Mouse (Mus musculus) C2C12 (cell line): ENCODE measurements around the gene Rps6ka5.

Experiments used
- CEBPB ChIP-seq: IDR thresholded peaks from one replicate; pipeline ENCODE4 v1.6.1; 2011; ENCODE audit warnings: low read depth, mild to moderate bottlenecking, control low read depth, moderate library complexity
- CTCF ChIP-seq: IDR thresholded peaks from one replicate; pipeline ENCODE4 v1.5.1; 2011; ENCODE audit not compliant: control insufficient read depth, insufficient read depth, insufficient read length
- FOSL1 ChIP-seq: IDR thresholded peaks from one replicate; pipeline ENCODE4 v1.8.0; 2011; ENCODE audit warnings: mild to moderate bottlenecking, low read length; ENCODE audit not compliant: poor library complexity, insufficient read depth, severe bottlenecking
- MAX ChIP-seq: IDR thresholded peaks from one replicate; pipeline ENCODE4 v1.6.1; 2011; ENCODE audit warnings: mild to moderate bottlenecking, control low read depth
- MYOG ChIP-seq: IDR thresholded peaks from one replicate; pipeline ENCODE4 v1.6.1; 2011; ENCODE audit not compliant: control insufficient read depth, insufficient read length; ENCODE audit errors: extremely low read depth
- USF1 ChIP-seq: IDR thresholded peaks from one replicate; pipeline ENCODE4 v1.6.1; 2011; ENCODE audit warnings: low read depth, mild to moderate bottlenecking, control low read depth, moderate library complexity

DNA sequence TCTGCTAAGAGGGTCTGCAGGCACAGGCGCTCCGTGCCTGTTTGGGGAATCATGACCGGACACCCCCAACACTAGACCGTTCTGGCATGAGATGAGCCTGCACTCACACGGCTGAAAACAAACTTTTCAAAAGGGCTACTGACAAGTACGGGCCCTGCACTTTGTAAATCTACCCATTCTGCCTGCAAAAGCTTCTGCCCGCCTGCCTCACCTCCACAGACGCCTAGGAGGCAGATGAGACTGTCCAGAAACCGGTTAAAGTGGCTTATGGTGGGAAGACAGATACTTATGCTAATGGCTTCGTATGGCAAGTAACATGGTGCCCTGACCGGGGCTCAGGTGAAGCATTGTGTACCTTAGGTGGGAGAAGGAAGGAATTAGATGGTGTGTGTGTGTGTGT lies 189.7 kb downstream of the Rps6ka5 start:
- TF ChIP-seq MAX (no peak), CTCF (no peak), USF1 (no peak), CEBPB (no peak), MYOG (no peak), FOSL1 (no peak)
